Mouse (Mus musculus): ENCODE results near the gene Miga2. TPM values are rescaled to one million over a fixed set of nuclear protein-coding genes. Genes with fewer than 3 reads are reported as not detected.

The Miga2 gene
- polyA plus RNA-seq, 1 experiment from 2014 or later = 12.7 TPM

DNA sequence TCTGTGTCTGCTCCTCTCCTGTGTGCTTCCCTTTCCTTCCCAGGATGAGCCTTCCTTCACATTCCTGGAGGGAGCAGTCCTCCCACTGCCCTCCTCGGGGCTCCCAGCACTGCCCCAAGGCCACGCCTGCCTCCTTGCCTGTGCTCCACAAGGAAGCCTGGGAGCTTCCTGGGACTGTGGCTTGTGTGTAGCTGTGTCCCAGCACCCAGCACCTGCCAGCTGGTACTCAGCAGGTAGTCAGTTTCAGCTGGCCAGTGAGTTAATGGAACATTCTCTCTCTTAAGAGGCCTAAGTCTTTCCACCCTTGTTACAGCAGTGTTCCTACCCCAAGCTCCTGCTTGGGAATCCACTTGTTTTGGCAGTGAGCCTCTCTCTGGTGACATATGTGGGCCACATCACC, 38.8 kb downstream of the Miga2 start:
- WGBS (ENCODE audit: insufficient replicate concordance) = 70% methylated on average over 2 of the region's 2 CpGs
- Histone ChIP-seq H3K9me3 (replicated peaks) (no peaks in the 10 kb centered on the region), H3K4me1 (peaks cover 5% of the 10 kb centered on the region; the same call in 1 of the 2 replicates), H3K36me3 (peaks cover 98% of the 10 kb centered on the region), H3K4me2 (no peak overlapping the region), H3K4me3 (no peak overlapping the region), H3K27ac (no peak overlapping the region), H3K27me3 (replicated peaks) (no peaks in the 10 kb centered on the region), H3K9ac (no peak overlapping the region)
- no peak for ATAC-seq

DNA sequence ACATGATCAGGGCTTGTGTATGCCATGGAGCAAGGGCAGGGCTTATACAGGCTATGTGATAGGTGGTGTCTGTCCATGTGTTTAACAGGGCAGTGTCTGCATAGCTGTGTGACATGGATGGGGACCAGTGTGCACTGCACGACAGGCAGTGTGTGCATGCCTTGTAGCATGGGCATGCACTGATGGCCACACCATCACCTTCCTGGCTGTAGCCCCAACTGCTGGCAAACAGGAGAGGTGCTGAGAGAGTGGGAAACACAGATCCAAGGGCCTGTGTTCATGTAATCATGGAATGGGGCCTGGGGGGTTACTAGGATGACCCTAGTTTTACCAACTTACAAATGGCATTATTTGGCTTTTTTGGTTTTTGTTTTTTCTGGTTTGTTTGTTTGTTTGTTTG, 39.8 kb downstream of the Miga2 start:
- no peak for ATAC-seq
- Histone ChIP-seq H3K36me3 (peaks cover 98% of the 10 kb centered on the region), H3K4me1 (peaks cover 5% of the 10 kb centered on the region; the same call in 1 of the 2 replicates), H3K27me3 (replicated peaks) (no peaks in the 10 kb centered on the region), H3K4me2 (no peak overlapping the region), H3K9ac (no peak overlapping the region), H3K9me3 (replicated peaks) (no peaks in the 10 kb centered on the region), H3K27ac (no peak overlapping the region), H3K4me3 (no peak overlapping the region)
- WGBS (ENCODE audit: insufficient replicate concordance) = 79% methylated on average over 1 of the region's 1 CpGs

DNA sequence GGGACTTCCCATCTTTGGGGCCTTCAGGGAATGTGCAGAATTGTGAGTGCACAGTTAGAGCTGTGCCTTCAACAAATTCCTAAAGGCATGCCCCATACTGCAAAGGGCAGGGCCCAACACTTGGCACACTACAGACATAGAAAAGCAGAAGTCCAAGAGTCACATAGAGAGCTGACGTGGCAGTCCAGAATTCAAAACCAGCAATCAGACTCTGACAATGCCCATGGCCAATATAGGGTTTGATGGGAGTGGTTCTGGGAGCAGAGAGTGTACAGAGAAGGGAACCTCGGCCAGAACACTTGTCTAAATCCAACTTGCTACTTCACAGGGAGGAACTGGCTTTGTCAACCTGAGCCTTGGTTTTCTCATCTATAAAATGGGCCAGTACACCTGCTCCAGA, 43.2 kb downstream of the Miga2 start:
- Histone ChIP-seq H3K4me1 (peaks cover 12% of the 10 kb centered on the region; the same call in 1 of the 2 replicates), H3K4me3 (no peak overlapping the region), H3K4me2 (no peak overlapping the region), H3K27ac (no peak overlapping the region), H3K9me3 (replicated peaks) (no peaks in the 10 kb centered on the region), H3K9ac (no peak overlapping the region), H3K27me3 (replicated peaks) (no peaks in the 10 kb centered on the region), H3K36me3 (peaks cover 92% of the 10 kb centered on the region)
- WGBS (ENCODE audit: insufficient replicate concordance) = 65% methylated on average over 2 of the region's 2 CpGs
- no peak for ATAC-seq

DNA sequence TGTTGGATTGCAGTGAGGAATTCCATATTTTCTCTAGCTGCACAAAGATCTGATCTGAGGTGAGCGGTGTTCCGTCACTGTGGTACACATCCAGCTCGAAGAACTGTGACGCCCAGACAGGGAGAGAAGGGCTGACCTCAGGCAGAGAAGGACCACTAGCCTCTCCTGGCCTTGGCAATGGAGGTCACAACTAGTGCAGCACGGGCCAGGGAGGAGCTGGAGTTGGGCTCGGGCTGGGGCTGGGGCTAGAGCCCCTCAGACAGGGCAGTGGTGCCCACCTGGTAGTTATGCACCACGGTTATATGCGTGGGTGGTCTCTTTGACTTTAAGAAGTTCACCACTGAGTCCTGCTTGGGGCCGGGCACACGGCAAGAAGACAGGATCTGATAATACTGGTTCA, 43.7 kb downstream of the Miga2 start:
- Histone ChIP-seq H3K9ac (no peak overlapping the region), H3K36me3 (peaks cover 92% of the 10 kb centered on the region), H3K9me3 (replicated peaks) (no peaks in the 10 kb centered on the region), H3K4me3 (no peak overlapping the region), H3K4me1 (peaks cover 15% of the 10 kb centered on the region), H3K27ac (no peak overlapping the region), H3K27me3 (replicated peaks) (no peaks in the 10 kb centered on the region), H3K4me2 (no peak overlapping the region)
- 71% methylated on average over 10 of the region's 10 CpGs for WGBS (ENCODE audit: insufficient replicate concordance)
- no peak for ATAC-seq

DNA sequence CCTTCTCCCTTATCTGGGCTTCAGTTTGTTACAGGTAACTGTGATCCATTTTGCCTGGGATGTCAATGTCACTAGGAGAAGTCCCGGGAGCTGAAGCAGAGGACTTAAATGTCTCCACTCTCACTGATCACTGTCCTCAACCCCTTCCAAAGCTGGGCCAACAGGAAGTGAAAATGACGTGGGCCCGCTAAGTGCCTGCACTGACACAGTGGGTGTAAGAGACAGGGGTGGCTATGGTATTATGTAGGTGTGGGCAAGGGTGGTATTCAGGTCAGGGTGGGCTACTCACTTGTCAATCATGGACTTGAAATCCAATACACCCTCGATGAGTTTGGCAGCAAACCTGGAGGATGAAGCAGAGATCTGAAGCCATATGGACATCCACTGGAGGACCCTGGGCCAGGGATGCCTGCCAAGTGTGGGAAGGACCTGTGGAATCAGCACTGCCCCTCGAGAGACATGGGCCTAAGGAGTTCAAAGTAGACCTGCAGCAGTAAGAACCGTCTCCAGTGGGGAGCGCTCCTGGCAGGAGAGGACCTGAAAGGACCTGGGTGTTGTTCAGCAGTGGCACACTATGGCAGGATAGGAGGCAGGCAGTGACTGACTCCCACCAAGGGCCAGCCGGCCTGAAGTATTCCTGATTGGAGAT, 44.5 kb downstream of the Miga2 start:
- H3K9ac ChIP-seq = no peak overlapping the region
- no peaks in the 10 kb centered on the region for H3K27me3 ChIP-seq (replicated peaks)
- H3K4me3 ChIP-seq = no peak overlapping the region
- H3K4me1 ChIP-seq = peaks cover 23% of the 10 kb centered on the region
- peaks cover 89% of the 10 kb centered on the region for H3K36me3 ChIP-seq
- no peak overlapping the region for H3K4me2 ChIP-seq
- WGBS (ENCODE audit: insufficient replicate concordance) = 67% methylated on average over 8 of the region's 8 CpGs
- no peaks in the 10 kb centered on the region for H3K9me3 ChIP-seq (replicated peaks)
- ATAC-seq = no peak
- H3K27ac ChIP-seq = no peak overlapping the region

DNA sequence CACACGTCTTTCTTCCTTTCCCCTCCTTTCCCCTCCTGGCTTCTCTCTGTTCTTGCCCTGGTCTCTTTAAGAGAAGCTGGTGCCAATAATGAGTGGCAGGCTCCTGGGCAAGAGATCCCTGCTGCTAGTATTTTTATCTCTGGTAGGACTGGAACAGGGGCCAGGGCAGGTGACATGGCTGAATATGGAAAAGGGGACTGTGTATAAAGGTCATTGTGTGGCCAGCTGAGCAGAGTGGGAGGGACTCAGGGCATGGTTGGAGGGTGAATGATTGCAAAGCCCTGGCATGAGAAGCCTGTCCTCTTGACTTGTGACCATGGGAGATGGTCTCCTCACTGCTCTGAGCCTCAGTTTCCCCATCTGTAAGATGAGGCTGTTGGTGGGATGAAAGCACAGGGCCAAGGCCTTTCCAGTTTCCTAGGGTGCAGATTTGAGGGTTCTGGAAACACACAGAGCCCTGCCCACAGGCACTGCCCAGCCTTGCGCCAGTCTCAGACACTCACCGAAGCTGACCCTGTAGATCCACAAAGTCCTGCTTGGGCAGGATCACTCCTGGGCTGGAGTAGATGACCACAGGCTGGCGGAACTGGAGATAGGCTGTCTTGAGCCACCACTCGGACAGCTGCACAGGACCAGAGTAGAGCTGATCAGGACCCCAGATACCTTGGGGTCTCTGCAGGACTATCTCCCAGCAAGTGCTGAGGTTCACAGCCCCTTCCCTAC, 45.6 kb downstream of the Miga2 start:
- no peaks in the 10 kb centered on the region for H3K9me3 ChIP-seq (replicated peaks)
- no peaks in the 10 kb centered on the region for H3K27me3 ChIP-seq (replicated peaks)
- ATAC-seq = no peak
- WGBS (ENCODE audit: insufficient replicate concordance) = 85% methylated on average over 5 of the region's 5 CpGs
- peaks cover 34% of the 10 kb centered on the region for H3K4me1 ChIP-seq
- H3K36me3 ChIP-seq = peaks cover 81% of the 10 kb centered on the region
- H3K4me2 ChIP-seq = no peak overlapping the region
- no peak overlapping the region for H3K4me3 ChIP-seq
- no peak overlapping the region for H3K9ac ChIP-seq
- no peak overlapping the region for H3K27ac ChIP-seq

DNA sequence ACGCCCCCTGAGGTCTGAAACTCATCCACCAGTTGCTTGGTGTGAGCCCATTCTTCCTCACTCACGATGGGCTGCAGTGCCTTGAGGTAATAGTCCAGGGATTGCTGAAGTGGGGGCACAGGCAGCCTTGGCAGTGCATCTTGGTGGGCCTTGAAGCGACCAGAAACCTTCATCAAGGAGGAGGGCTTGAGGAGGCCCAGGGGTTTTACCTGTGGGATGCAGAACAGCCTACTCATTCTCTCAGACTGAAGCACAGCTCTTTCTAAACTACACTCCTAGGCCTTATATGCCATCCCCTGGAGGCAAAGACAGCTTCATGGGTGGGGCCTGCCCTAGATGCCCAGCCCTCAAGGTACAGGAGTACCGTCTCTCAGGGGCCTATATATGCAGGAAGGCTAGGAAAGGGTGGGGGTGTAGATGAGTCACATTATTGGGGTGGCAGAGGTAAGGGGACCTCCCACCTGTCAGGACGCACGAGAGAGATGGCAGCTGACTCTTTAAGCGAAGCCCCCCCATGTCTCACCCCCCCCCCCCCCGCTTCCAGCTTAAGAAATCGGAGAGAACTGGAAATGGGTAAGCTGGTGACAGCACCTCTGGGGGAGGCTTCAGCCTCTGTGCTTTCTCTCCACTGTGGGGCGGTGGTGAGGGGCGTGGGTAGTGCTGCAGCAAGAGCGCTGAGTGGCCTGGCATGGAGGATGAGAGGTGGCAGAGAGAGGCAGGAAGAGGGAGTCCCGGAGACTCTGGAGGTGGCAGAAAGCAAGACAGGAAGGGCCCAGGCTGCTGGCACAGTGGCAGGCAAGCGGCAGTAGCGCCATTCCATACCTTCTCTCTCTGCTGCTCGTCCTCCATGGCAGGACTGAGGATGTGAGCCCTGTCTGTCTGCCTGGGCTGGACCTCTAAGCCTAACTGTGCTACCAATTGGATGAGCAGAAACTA, 49.3 kb downstream of the Miga2 start:
- WGBS (ENCODE audit: insufficient replicate concordance) = 80% methylated on average over 16 of the region's 16 CpGs
- H3K4me1 ChIP-seq = peaks cover 45% of the 10 kb centered on the region
- H3K27me3 ChIP-seq (replicated peaks) = no peaks in the 10 kb centered on the region
- peaks cover 44% of the 10 kb centered on the region for H3K36me3 ChIP-seq
- H3K9me3 ChIP-seq (replicated peaks) = no peaks in the 10 kb centered on the region
- peak overlapping the region; percentile 98; the same call in 1 of the 2 replicates for H3K4me3 ChIP-seq
- H3K4me2 ChIP-seq = peak overlapping the region; percentile 93
- no peak overlapping the region; the same call in 1 of the 2 replicates for H3K9ac ChIP-seq
- no peak for ATAC-seq
- H3K27ac ChIP-seq = no peak overlapping the region

DNA sequence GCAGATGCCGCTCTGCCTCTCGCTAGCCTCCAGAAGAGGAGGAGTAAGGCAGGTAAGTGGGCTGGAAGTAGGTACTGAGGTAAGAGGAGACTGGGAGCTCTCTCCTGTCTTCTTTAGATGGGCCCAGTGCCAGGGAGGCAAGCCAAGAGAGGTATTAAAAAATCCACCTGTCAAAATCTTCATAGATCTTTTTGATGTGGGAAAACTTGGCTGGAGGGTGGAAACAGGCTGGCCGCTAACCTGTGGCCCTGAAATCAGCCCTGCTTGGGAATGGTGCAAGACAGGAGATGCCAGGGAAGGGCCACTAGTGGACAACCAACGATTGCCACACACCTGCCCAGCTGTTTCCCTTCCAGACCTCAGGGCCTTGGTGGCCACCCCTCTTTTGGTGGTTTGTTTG, 50.1 kb downstream of the Miga2 start:
- peaks cover 40% of the 10 kb centered on the region for H3K36me3 ChIP-seq
- peaks cover 53% of the 10 kb centered on the region for H3K4me1 ChIP-seq
- no peaks in the 10 kb centered on the region for H3K9me3 ChIP-seq (replicated peaks)
- H3K4me2 ChIP-seq = peak overlapping the region; percentile 93
- H3K27ac ChIP-seq = peak overlapping the region; percentile 97
- no peak for ATAC-seq
- no peaks in the 10 kb centered on the region for H3K27me3 ChIP-seq (replicated peaks)
- WGBS (ENCODE audit: insufficient replicate concordance) = 75% methylated on average over 4 of the region's 4 CpGs
- peak overlapping the region; percentile 98 for H3K4me3 ChIP-seq
- peak overlapping the region; percentile 100; the same call in 1 of the 2 replicates for H3K9ac ChIP-seq

DNA sequence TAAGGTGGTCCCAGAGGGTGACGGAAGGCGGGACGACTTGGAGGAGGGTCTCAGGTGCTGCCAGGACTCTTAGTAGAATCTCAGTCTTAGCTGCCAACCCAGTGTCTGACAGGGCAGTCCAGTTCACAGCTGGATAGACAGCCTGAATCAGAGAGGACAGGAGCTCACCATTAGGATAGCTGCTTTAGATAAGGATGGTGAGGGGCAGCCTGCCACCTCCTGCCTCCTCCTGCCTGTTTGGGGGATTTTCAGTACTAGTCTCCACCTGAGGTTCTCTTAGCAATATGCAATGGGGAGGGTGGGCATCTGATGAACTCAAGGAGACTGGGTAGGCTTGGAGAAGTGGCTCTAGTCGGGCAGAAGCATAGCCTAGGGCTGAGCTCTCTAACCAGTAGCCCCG, 50.6 kb downstream of the Miga2 start:
- H3K9ac ChIP-seq = peak overlapping the region; percentile 100
- no peaks in the 10 kb centered on the region for H3K9me3 ChIP-seq (replicated peaks)
- peak overlapping the region; percentile 98 for H3K4me3 ChIP-seq
- H3K27me3 ChIP-seq (replicated peaks) = no peaks in the 10 kb centered on the region
- H3K27ac ChIP-seq = peak overlapping the region; percentile 97
- WGBS (ENCODE audit: insufficient replicate concordance) = 43% methylated on average over 5 of the region's 5 CpGs
- no peak for ATAC-seq
- peaks cover 54% of the 10 kb centered on the region for H3K4me1 ChIP-seq
- H3K4me2 ChIP-seq = peak overlapping the region; percentile 93
- peaks cover 35% of the 10 kb centered on the region for H3K36me3 ChIP-seq

DNA sequence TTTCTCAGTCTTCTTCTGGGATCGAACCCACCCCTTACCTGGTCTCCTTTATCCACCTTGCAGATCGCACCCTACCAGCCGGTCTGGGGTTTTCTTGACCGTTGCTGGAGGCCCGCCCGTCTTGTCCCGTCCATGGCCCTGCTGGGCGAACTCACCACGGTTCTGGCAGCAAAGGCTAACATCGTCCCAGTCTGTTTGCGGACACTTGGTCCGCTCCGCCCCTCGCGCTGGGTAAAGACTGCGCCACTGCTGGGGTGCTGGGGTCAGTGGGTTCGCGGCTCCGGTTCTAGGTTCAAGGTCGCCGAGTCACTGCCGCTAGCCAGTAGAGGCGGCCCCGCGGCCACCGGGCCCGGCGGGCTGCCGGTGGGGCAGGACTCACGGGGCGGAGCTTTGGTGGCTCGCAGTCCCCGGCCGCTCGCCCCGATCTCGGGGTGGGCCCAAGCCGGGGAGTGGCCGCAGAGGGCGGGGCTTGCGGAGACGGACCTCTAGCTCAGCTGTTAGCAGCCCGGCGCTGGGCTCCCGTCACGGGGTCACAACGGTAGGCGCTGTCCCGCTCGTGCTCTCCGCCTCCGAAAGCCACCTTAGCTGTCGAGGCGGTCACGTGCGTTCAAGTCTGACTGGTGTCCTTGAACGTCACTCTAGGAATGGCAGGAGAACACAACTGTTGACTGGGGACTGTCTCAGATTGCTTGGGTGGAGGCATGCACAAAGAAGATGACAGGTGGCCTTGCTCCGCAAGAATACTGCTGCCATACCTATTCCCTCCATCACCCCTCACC, 51.3 kb downstream of the Miga2 start, which contains the start of gene Crat:
Gene Crat (minus strand): TSS at position 657 of the 779 bp plus-strand sequence.
- Histone ChIP-seq H3K4me2 (peak within 1 kb of the TSS; percentile 93), H3K27ac (peak within 1 kb of the TSS; percentile 97), H3K9ac (peak within 1 kb of the TSS; percentile 100), H3K4me3 (peak within 1 kb of the TSS; percentile 98), H3K9me3 (replicated peaks) (no peaks in the 10 kb centered on the region), H3K36me3 (peaks cover 33% of the 10 kb centered on the region), H3K4me1 (peaks cover 57% of the 10 kb centered on the region), H3K27me3 (replicated peaks) (no peaks in the 10 kb centered on the region)
- peak; percentile 88 for ATAC-seq
- WGBS (ENCODE audit: insufficient replicate concordance) = 2% methylated on average over 55 of the region's 58 CpGs
